Mouse (Mus musculus) left cerebral cortex, adult 11 months (tissue): ENCODE measurements around the gene Med24.
"Not testable (repeated sequence)": the region's sequence is repeated elsewhere in the genome, so short reads cannot be mapped to it uniquely, and the experiment has no call there.

Experiments used
- DNase-seq: peaks from one replicate; pipeline ENCODE4 v3.0.0; 2022; ENCODE audit warnings: low spot score

Gene Med24

DNA sequence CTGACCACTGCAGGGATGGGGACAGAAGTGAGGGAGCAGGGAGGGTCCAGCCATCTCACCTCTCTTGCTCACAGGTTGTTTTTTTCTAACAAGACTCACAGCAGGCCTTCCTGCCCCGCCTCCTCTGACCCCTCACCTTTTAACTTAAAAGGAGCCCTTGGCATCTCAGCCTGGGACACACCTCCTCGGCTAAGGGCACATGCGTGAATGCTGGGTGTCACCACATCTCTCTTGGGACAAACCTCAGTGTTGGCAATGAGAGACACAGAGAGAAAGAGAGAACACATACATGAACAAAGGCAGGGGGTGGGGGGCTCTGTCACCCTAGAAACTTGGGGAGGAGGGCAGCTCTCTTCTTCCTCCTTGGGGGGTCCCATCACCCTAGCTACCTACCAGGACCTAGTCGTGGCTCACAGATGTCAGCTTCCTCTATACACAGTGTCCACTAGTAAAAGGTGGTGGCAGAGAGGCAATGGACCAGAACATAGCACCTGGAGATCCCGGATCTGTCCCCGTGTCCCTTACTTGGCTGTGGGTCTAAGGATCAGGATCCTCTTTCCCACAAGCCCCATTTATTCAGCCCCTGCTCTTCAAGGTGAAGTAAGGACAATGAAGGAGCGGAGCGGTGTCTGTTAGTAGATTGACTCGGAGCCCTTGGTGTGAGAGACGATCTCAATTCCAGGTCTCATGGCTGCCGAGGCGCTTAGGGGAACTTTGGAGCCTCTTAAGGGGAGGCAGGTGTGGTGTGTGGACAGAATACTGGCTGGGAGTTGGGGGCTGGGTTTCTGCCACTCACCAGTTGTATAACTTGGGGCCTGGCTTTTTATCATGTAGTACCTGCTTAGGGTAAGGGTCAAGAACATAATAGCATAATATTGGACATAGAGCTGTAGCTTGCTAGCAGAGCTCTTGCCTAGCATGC lies 17.0 kb upstream of the Med24 start:
- DNase-seq, result no peak

DNA sequence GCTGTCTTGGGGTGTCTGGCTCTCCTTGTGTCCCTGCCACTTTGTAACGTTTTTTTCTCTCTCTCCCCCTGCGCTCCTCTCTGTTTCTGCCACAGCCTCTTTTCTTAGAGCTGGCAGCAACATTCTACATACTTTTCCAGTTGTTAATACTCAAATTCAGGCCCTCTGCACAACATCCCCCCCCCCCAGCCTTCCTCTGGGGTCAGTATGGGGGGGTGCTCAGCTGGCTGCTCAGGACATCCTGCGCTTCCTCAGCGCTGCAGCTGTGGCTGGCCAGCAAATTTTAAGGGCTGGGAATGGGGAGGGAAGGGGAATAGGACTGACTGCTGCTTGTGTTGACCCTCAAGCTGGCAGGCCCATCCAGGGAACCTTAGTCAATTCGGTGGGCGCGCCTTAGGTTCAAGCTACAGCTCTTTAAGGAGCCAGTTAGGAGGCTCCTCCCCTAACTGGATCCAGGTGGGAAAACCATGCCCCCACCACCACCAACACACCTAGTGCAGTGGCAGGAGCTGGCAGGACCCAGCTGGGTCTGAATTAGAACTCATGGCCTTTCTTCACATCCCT lies 15.3 kb upstream of the Med24 start:
- no peak for DNase-seq

DNA sequence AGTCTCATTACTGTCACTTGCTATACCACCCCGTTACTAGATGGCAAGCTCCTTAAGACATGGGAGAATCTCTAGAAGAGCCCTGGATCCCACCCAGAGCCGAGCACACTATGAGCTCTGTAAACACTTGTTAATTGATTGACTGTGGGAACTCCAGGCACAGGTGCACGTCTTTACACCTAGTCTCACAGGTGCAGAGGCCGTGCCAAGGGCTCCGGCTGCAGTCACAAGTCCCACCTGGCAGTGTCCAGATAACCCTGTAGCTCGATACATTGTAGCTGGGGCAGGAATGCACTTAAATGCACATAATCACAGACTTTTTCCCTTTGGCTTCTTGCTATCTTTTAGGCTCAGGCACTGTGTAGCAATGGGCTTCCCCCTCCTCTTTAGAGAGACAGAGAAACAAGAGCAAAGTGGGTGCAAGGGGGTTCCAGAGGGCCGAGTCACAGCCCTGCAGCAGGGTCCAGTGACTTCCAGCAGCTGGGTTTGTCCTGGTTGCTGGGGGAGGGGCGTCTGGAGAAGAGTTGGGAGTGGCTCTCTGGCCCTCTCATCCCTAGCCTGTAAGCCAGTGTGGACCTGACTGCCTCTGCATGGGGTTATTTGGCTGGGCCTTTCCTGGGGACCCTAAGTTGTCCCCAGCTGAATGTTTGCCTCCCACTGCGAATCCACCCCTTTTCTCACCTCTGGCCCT lies 14.6 kb upstream of the Med24 start:
- no peak for DNase-seq

DNA sequence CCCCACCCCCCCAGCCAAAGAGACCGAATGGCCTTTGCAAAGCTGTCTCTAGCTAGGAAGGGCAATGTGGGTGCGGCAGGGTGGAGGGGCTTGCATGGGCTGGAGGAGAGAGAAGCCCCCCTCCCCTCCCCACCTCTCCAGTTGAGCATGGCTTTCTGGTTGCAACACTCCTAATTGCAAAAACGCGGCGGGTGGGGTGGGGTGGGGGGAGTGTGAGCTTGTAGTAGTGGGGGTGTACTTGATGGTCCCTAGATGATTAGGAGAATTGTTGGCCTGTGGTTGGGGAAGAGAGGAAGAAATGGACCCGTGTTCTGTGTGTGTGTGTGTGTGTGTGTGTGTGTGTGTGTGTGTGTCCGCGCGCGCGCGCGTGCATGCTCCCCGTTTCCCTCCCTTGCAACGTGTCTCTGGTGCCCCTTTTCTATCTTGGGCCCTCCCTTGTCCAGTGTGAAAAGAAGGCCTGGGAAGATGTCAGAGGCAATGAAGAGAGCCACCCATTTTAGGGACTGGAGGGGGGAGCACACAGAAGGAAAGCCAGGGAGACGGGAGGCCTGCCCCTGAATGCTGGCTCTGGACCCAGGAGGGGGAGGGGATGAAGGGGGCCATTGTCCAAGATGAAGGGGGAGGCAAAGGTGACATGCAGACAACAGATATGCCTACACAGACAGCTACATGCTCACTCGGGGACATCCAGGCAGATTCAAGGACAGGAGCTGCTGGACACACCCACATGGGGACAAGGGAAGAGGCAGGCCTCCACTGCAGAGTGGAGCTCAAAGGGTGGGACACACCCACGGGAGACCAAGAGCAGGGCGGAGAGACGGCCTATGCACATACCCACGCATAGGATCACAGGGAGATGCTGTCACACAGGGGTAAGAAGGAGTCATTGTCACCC lies 13.4 kb upstream of the Med24 start:
- no peak for DNase-seq

DNA sequence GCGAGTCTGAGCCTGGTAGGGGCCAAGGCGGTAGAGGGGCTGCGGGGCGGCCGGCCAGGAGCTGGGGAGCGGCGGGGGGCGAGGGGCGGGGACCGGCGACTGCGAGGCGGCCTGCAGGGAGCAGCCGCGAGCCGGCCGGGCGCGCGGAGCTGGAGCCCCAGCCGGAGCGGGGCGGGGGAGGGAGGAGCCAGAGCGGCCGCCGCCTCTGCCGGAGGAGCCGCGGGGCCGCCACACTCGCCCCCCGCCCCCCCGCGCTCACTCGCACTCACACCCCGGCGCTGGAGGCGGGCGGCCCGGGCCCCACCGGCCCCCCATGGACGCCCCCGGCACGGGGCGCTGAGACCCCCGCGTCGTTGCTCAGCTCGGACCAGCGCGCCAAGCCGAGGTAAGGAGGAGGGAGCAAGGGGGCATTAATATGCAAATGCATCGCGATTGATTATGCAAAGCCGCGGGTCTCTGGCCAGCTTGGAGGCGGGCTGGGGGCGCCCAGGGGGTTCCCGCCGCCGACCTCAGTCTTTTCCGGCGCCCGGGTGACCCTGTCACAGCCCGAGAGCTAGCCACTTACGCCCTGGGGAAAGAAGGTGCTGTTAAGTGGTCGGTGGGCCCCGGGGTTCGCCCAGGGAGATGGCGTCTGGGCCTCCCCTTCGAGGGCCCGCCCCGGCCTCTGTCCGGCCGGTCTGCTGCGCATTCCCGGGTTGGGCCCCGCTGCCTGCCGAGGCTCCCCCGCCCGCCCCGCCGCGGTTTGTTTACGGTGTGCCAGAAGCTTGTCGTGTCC lies 12.6 kb upstream of the Med24 start:
- no peak for DNase-seq

DNA sequence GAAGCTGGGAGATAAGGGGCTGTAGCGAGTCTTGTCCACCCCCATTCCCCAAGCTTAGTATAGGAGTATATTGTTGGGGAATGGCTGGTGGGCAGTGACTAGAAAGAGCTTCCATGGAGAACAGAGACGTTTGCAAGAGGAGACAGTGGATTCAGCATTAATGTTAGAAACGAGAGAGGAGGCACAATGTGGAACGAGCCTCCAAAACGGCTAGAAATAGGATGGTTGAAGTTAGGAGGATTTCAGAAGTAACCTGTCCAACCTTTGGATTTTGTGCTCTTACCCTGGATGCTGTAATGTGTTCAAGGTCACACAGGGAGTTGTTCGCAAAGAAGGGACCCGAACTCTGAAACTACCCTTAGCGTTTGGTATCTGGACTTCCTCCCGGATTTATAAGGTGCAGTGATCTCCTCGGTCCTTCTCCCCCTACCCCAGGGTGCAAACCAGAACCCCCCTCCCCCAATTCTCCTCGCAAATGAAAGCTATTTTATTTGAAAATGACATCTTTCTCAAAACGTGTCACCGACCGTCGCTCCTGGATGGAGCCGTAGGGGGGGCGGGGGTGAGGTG lies 11.9 kb upstream of the Med24 start:
- no peak for DNase-seq

DNA sequence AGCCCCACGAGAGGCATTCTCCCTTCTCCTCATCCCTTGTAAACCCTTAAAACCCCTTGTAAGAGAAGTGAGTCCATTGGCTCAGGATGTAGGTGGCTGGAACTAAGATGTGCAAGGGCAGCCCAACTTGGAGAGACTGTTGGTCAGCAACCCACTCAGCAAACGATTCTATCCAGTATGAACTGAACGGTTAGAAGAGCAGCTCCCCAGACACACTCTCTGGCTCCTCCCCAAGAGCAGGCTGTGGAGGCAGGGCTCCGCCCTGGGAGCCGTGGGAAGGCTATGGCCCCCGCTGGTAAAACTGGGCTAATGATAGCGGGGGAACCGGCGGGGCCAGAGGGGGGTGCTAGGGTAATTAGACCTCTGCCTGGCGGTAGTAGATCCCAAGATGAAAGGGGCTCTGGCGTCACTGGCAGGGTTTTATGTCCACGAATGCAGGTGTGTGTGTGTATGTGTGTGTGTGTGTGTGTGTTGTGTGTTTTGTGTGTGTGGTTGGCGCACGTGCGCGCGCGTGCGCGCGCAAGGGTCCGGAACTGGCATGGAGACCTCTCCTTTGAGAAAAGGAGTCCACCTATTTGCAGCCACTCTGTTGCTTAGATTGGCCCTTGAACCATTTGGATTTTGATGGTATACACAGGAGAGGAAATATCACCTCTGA lies 11.3 kb upstream of the Med24 start, which contains the start of gene Thra:
Gene Thra, plus strand, starts transcription at position 246 of the 658 bp plus-strand sequence.
- DNase-seq, result peak; percentile 64

DNA sequence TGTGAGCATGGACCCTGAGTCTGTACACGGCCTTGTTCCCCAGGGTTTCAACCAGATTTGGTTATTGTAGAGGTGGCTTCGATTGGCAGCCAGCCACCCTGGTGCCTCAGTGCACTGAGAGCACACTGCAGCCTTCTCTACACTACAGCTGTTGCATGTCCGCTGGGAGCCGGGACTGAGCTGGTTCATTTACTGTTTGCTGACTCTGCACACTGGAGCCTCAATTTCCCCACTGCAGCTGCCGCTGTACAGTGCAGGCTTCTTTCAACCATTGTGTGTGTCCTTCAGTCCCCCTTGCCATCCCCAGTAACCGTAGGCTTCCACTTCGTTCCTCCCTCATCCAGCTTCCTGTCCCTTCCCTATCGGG lies 10.8 kb upstream of the Med24 start:
- no peak for DNase-seq

DNA sequence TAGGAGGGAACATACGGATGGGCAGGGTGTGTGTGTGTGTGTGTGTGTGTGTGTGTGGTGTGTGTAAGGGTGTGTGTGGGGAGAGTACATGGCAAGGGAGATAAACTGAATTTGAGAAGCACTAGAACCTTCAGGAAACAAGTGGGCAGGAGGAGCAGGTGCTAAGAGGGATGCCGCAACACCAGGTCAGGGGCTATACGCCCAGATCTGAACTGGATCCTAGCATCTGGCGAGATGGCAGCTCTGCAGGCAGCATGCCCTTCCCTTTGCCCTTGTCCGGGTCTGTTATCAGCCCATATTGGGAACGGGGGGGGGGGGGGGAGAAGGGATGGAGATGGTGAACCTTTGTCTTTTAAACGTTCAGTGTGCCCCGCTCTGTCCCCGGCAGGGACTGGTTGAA lies 9.7 kb upstream of the Med24 start:
- no peak for DNase-seq

DNA sequence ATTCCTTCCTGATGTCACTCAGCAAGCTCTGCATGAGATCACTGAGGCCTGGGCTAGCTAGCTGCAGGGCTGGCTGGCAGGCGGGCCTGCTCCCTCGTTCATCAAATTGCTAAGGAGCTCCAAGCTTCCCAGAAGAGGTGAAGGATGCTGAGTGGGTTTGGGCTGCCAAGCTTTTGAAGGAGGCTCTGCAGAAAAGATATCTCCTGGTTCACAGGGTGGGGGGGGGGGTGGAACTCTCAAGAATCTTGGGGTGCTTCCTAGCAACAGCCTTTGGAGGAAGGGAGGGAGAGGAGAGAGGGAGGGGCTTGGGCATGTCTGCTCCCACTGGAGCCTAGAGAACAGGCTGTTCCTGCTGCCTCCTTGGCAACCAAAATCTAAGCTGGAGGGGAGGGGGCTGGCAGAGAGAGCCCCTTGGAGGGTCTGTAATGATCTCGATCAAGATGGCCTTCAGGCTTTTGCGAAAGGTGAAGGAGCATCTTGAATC lies 9.2 kb upstream of the Med24 start:
- peak; percentile 65 for DNase-seq

DNA sequence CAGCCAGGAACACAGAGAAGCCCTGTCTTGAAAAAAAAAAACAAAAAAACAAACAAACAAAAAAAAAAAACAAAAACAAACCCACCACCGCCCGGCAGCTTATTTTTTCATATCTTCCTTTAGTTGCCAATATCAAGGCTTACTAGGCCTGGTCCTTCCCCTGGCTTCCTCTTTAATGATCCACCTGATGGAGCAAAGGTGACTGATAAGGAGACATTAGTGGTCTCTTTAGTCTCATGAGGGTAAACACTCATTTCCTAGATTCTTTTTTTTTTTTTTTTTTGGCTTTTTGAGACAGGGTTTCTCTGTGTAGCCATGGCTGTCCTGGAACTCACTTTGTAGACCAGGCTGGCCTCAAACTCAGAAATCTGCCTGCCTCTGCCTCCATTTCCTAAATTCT lies 8.0 kb upstream of the Med24 start:
- not testable (repeated sequence) for DNase-seq

DNA sequence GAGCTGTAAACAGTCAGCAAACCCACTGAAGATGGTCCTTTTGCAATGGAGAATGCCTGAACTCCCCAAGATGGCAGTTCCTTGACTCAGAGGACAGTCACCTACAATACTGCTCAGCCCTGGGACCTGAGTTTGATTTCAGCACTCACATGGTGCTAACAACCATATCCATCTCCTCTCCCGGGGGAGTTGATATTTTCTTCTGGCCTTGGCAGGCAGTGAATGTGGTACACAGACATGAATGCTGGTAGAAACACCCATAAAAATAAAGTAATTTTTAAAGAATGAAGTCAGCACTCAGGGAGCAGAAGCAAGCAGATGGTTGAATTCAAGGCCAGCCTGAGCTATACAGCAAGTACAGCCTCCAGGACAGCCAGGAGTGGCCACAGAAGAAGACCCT lies 6.9 kb upstream of the Med24 start:
- DNase-seq, result no peak

DNA sequence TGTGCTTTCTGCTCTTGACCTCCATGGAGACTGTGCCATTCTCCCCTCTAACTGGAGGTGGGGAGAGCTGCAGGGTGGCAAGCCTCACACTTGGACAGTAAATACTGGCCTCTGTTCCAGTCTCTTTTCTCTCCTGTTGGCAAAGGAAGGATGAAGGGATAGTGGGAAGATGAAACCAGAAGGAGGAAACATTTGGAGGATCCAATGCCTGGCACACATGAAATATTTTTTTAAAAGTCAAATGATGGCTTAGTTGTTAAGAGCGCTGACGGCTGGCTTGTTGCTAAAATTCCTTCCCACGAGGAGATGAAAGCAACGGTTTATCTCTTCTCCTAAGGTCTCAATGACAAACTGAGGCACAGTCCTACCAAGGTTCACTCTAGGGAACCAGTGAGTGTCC lies 5.9 kb upstream of the Med24 start:
- no peak for DNase-seq

DNA sequence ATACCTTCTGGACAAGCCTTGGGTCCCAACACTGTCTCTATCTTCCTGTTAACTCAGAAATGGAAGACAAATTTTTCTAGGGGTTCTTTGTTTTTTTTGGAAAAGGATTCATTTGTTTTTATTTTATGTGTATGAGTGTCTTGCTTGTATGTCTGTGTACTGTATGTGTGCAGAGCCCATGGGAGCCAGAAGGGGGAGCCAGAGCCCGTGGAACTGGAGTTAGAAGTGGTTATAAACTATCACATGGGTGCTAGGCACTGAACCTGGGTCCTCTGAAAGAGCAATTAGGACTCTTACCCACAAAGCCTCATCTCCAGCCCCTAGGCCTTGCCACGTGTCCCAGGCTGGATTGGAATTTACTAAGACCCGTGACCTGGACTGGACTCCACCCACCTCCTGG lies 4.8 kb upstream of the Med24 start:
- no peak for DNase-seq

DNA sequence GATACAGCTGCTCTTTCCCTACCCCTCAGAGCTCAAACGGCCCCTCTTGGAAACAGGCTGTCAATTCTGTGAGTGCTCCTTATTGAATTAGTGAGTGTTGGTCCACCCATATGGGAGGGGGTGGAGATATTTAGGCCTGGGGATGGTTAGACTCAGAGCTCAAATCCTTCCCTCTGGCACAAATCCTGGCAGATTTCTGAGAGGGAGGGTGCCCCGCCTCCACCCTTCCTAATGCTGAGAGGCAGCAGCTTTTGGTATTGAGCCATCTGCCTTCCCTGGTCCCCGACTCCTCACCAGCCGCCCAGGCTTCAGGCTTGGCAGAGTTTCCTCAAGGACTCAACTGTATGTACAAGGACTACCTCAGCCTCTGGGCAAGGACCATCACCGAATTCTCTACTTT lies 1.9 kb upstream of the Med24 start:
- peak; percentile 70 for DNase-seq

DNA sequence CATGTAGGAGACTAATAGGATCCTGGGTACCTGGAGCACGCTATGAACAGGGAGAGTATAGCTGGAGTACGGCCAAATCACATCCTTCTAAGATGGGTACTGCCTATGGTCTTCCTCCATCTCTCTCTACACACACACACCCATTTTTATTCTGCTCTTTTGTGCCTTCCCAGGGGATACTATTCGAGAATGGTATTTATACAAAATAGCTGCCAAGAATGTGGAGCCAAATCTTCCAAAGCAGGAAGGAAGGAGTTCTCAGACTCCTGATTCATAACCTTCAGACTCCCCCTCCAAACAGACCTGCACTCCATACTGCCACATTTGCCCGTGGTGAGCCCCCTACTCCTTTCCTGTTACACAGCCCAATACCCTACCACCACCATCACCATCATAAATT lies 1.5 kb upstream of the Med24 start:
- no peak for DNase-seq

DNA sequence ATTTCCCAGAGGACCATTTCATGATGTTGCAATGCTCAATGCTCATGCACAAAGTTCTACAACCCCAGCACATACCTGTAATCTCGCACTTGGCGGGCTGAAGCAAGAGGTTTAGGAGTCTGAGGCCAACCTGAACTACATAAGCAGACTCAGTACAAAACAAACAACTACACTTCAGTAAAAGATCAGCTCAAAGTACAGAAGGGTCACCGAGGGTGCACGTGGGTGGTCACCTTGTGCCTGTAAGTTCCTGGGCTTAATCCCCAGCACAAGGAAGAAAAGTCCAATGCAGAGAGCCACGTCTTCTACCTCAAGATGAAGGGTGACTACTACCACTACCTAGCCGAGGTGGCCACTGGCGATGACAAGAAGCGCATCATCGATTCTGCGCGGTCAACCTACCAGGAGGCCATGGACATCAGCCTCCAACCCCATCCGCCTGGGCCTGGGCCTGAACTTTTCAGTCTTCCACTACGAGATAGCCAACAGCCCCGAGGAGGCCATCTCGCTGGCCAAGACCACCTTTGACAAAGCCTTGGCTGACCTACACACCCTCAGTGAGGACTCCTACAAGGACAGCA lies 3.2 kb downstream of the Med24 start:
- no peak for DNase-seq

DNA sequence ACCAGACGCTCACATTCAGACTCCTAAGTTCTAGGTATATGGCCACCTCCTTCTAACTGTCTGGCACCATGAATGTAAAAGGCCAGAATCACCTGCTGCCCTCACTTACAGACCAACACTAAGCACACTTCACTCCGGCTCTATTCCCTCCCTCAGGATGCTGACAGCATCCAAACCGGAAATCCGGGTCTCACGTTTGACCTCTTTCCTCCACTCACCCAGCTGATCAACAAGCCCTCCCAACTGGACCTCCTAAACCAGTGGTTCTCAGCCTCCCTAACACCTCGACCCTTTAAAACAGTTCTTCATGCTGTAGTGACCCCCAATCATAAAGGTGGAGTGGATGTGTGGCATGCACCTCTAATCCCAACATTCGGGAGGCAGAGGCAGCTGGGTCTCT lies 6.1 kb downstream of the Med24 start:
- DNase-seq, result no peak

DNA sequence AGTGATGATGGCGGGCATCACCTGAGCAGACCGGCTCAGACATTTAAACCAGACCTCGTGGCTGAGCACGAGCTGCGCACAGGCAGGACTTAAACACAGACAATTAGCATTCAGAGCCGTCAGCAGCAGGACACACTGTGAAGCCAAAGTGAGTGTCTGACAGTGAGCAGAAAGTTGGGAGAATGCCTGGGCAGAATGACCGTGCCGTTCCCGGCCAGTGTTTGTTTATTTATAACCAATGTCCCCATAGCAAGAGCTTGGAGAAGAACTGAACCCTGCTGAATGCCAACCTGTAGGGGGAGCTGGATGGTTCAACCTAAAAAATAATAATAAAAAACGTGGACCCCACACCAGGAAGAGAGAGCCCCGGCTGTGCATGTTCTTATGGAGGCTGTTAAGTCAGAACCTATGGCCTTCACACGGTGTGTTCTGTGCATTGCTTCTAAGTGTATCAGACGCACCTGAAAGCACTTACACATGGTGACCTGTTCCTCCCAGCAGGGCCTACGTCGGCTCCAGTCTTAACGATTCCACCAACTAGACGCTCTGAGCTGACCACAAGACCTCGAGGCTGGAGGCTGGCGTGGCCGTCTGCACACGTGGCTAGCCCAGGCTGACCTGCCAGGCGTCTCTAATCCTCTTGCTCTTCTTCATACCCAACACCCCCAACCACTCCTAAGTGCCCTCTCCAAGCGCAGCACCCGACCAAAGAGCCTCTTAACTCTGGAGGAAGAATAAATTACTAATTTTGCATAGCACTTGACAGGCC lies 7.6 kb downstream of the Med24 start:
- DNase-seq, result no peak
